Mouse (Mus musculus): Measurements from ENCODE around the gene Btf3. TPM values are rescaled to one million over a fixed set of nuclear protein-coding genes. Genes with fewer than 3 reads are reported as not detected.

Gene Btf3
- polyA plus RNA-seq, 1 experiment from 2014 or later = 708 TPM

DNA sequence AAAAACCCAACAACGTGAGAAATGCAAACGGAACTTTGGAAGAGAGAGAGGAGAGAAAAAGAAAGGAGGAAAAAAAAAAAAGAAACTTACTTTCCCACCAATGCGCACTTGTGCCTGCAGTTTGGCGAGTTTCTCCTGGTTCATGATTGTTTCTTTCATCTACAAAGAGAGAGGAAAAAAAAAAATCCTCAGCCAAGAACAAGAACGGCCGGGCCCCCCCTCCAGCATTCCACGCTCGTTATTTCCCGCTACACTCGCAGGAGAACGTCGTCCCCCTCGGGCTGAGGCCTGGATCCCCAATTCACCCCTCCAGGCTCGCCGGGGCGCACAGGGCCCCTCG is 696 bp downstream of the Btf3 start:
- H3K9me3 ChIP-seq (ENCODE audit: control insufficient read depth, low read length) = no peaks in the 10 kb centered on the region
- no peak for ATAC-seq (replicated peaks; ENCODE audit: low FRiP score, low TSS enrichment, low read depth)
- H3K9ac ChIP-seq (ENCODE audit: low read length) = peak overlapping the region; percentile 97
- no peaks in the 10 kb centered on the region for H3K27me3 ChIP-seq (replicated peaks; ENCODE audit: control insufficient read depth, insufficient read depth, low read length)
- peak overlapping the region; percentile 93 for H3K4me3 ChIP-seq (ENCODE audit: low read depth, low read length)
- peaks cover 35% of the 10 kb centered on the region for H3K36me3 ChIP-seq (ENCODE audit: control insufficient read depth, insufficient read depth, low read length)
- 1% methylated on average over 16 of the region's 17 CpGs for WGBS
- peak overlapping the region; percentile 91 for H3K27ac ChIP-seq (ENCODE audit: low read depth)
- peaks cover 11% of the 10 kb centered on the region for H3K4me1 ChIP-seq (replicated peaks; ENCODE audit: control insufficient read depth, insufficient read depth, low read length)
- H3K4me2 ChIP-seq (ENCODE audit: low read length) = peak overlapping the region; percentile 87
- no peak for DNase-seq (ENCODE audit: low spot score)

DNA sequence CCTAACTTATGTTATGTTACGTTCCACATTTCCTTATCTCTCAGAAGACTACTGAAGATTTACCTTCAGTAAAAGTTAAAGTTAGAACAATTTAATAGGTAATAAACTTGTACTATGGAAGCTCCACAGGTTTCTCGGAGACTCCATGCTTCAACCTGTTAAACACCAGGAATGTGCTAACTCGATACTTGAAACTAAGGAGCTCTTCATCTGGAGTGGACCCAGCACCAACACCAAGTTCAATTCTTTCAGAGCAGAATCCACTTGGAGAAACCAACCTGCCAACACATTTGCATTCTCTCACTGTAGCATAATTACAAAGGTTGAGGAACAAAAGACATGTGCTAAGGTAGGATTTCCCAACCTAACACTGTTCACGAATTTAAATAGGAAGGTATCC is 1.7 kb downstream of the Btf3 start:
- 74% methylated on average over 4 of the region's 4 CpGs for WGBS
- Histone ChIP-seq H3K4me3 (ENCODE audit: low read depth, low read length) (peak overlapping the region; percentile 93; the same call in 1 of the 2 replicates), H3K4me2 (ENCODE audit: low read length) (peak overlapping the region; percentile 87), H3K4me1 (replicated peaks; ENCODE audit: control insufficient read depth, insufficient read depth, low read length) (peaks cover 11% of the 10 kb centered on the region), H3K27me3 (replicated peaks; ENCODE audit: control insufficient read depth, insufficient read depth, low read length) (no peaks in the 10 kb centered on the region), H3K27ac (ENCODE audit: low read depth) (no peak overlapping the region), H3K9ac (ENCODE audit: low read length) (no peak overlapping the region), H3K9me3 (ENCODE audit: control insufficient read depth, low read length) (no peaks in the 10 kb centered on the region), H3K36me3 (ENCODE audit: control insufficient read depth, insufficient read depth, low read length) (peaks cover 45% of the 10 kb centered on the region)
- ATAC-seq (replicated peaks; ENCODE audit: low FRiP score, low TSS enrichment, low read depth) = no peak
- no peak for DNase-seq (ENCODE audit: low spot score)

DNA sequence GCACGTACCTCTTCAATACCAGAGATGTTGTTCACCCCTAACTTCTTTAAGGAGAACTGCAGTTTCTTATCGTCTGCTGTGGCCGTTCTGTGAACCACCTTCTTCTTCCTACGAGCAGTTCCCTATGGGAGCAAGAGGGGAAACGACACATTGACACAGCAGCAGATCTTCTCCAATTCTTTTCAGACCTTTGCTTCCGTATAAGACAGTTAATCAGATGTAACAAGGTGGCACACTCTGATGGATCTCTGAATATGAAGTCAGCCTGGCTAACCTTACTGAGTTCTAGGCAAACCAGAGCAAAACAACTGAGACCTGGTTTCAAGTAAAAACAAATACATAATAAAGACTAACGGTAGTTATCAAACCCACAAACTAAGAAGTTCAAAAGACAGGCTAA is 3.2 kb downstream of the Btf3 start:
- Histone ChIP-seq H3K4me3 (ENCODE audit: low read depth, low read length) (no peak overlapping the region), H3K27me3 (replicated peaks; ENCODE audit: control insufficient read depth, insufficient read depth, low read length) (no peaks in the 10 kb centered on the region), H3K9me3 (ENCODE audit: control insufficient read depth, low read length) (no peaks in the 10 kb centered on the region), H3K36me3 (ENCODE audit: control insufficient read depth, insufficient read depth, low read length) (peaks cover 59% of the 10 kb centered on the region), H3K27ac (ENCODE audit: low read depth) (no peak overlapping the region), H3K4me1 (replicated peaks; ENCODE audit: control insufficient read depth, insufficient read depth, low read length) (peaks cover 11% of the 10 kb centered on the region), H3K9ac (ENCODE audit: low read length) (no peak overlapping the region), H3K4me2 (ENCODE audit: low read length) (no peak overlapping the region)
- WGBS = 73% methylated on average over 7 of the region's 7 CpGs
- no peak for ATAC-seq (replicated peaks; ENCODE audit: low FRiP score, low TSS enrichment, low read depth)
- DNase-seq (ENCODE audit: low spot score) = no peak

GRCm38 (mm10) chr13:98311597-98311996 is 5.2 kb downstream of the Btf3 start:
- H3K27ac ChIP-seq (ENCODE audit: low read depth) = no peak overlapping the region
- ATAC-seq (replicated peaks; ENCODE audit: low FRiP score, low TSS enrichment, low read depth) (no peak), DNase-seq (ENCODE audit: low spot score) (no peak)
- H3K4me1 ChIP-seq (replicated peaks; ENCODE audit: control insufficient read depth, insufficient read depth, low read length) = peaks cover 23% of the 10 kb centered on the region
- H3K36me3 ChIP-seq (ENCODE audit: control insufficient read depth, insufficient read depth, low read length) = peaks cover 66% of the 10 kb centered on the region
- 87% methylated on average over 5 of the region's 5 CpGs for WGBS
- no peak overlapping the region for H3K9ac ChIP-seq (ENCODE audit: low read length)
- H3K4me3 ChIP-seq (ENCODE audit: low read depth, low read length) = no peak overlapping the region
- no peak overlapping the region for H3K4me2 ChIP-seq (ENCODE audit: low read length)
- no peaks in the 10 kb centered on the region for H3K27me3 ChIP-seq (replicated peaks; ENCODE audit: control insufficient read depth, insufficient read depth, low read length)
- no peaks in the 10 kb centered on the region for H3K9me3 ChIP-seq (ENCODE audit: control insufficient read depth, low read length)

DNA sequence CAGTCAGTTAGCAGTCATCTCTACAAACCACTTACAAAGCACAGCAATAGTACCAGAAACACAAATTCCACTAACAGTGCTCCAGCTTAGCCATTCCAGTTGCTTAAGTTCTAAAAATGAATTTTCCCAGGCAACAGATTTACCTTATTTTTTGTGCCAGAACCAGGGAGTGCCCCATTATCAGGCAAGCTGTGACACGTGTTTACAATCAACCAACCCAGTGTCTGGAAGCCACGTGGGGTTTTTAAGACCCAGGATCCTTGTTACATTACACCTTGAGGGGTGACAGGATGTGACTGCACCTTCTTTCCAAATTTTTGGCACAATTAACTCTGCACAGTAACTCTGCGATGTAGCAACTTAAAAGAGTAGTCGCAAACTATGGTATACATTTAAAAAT is 8.1 kb downstream of the Btf3 start:
- Histone ChIP-seq H3K9me3 (ENCODE audit: control insufficient read depth, low read length) (no peaks in the 10 kb centered on the region), H3K27me3 (replicated peaks; ENCODE audit: control insufficient read depth, insufficient read depth, low read length) (no peaks in the 10 kb centered on the region), H3K36me3 (ENCODE audit: control insufficient read depth, insufficient read depth, low read length) (peaks cover 58% of the 10 kb centered on the region), H3K27ac (ENCODE audit: low read depth) (no peak overlapping the region), H3K9ac (ENCODE audit: low read length) (no peak overlapping the region), H3K4me2 (ENCODE audit: low read length) (no peak overlapping the region), H3K4me1 (replicated peaks; ENCODE audit: control insufficient read depth, insufficient read depth, low read length) (peaks cover 13% of the 10 kb centered on the region), H3K4me3 (ENCODE audit: low read depth, low read length) (no peak overlapping the region)
- WGBS = 78% methylated on average over 4 of the region's 4 CpGs
- no peak for ATAC-seq (replicated peaks; ENCODE audit: low FRiP score, low TSS enrichment, low read depth)
- DNase-seq (ENCODE audit: low spot score) = no peak

DNA sequence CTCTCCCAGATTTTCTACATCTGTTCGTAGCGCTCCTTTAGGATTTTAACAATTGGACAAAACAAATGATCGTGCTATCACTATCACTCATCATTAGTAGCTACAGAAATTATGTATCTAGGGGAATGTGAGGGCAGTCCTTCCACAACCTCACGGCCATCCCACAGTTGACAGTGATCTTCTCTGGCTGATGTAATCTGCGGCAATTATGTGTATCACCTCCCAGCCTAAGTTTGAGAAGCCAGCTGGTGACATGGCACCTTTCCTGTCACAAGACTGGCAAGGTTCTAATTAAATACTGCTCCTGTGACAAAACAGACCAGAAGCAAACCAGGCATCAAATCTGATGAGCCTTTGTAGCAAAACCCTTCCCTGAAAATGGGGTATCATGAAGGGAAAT is 8.8 kb downstream of the Btf3 start:
- peaks cover 51% of the 10 kb centered on the region for H3K36me3 ChIP-seq (ENCODE audit: control insufficient read depth, insufficient read depth, low read length)
- no peak overlapping the region for H3K4me3 ChIP-seq (ENCODE audit: low read depth, low read length)
- no peaks in the 10 kb centered on the region for H3K9me3 ChIP-seq (ENCODE audit: control insufficient read depth, low read length)
- no peak overlapping the region for H3K27ac ChIP-seq (ENCODE audit: low read depth)
- no peak overlapping the region for H3K9ac ChIP-seq (ENCODE audit: low read length)
- 72% methylated on average over 5 of the region's 5 CpGs for WGBS
- no peaks in the 10 kb centered on the region for H3K27me3 ChIP-seq (replicated peaks; ENCODE audit: control insufficient read depth, insufficient read depth, low read length)
- no peak for ATAC-seq (replicated peaks; ENCODE audit: low FRiP score, low TSS enrichment, low read depth)
- DNase-seq (ENCODE audit: low spot score) = no peak
- no peak overlapping the region for H3K4me2 ChIP-seq (ENCODE audit: low read length)
- H3K4me1 ChIP-seq (replicated peaks; ENCODE audit: control insufficient read depth, insufficient read depth, low read length) = peaks cover 13% of the 10 kb centered on the region

DNA sequence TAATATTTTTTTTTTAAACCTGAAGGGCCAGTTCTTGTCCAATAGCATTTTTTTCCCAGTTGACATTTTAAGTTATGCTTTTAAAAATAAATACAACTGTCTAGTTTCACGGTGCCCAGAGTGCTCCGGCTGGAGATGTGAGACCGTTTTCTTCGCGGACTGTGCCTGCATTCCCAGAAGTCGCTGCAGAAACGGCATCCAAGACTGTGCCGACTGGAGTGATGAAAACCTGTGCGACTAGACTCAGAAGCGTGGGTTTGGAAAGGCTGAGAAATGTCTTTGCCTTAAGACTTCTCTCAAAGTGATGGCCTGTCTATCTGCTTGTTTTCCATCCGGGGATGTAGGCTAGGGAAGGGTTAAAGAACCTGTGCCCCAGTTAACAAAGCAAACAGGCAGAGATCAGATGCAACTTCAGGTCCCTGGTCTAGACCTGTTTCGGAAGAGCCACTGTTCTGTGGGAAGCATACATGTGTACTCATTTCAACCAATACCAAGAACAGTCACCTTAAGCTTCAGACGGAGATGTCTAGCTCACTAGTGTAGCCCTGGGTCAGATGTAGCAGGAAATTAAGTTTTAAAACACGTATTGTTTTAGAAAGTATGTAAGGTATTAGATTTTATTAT is 9.8 kb downstream of the Btf3 start:
- H3K4me2 ChIP-seq (ENCODE audit: low read length) = peak overlapping the region; percentile 15; the same call in 1 of the 2 replicates
- 31% methylated on average over 14 of the region's 14 CpGs for WGBS
- no peak for DNase-seq (ENCODE audit: low spot score)
- H3K4me1 ChIP-seq (replicated peaks; ENCODE audit: control insufficient read depth, insufficient read depth, low read length) = peaks cover 13% of the 10 kb centered on the region
- peaks cover 40% of the 10 kb centered on the region for H3K36me3 ChIP-seq (ENCODE audit: control insufficient read depth, insufficient read depth, low read length)
- no peaks in the 10 kb centered on the region for H3K9me3 ChIP-seq (ENCODE audit: control insufficient read depth, low read length)
- no peak overlapping the region for H3K9ac ChIP-seq (ENCODE audit: low read length)
- no peak overlapping the region for H3K4me3 ChIP-seq (ENCODE audit: low read depth, low read length)
- no peak for ATAC-seq (replicated peaks; ENCODE audit: low FRiP score, low TSS enrichment, low read depth)
- peak overlapping the region; percentile 34; the same call in 1 of the 2 replicates for H3K27ac ChIP-seq (ENCODE audit: low read depth)
- no peaks in the 10 kb centered on the region for H3K27me3 ChIP-seq (replicated peaks; ENCODE audit: control insufficient read depth, insufficient read depth, low read length)

- ATAC-seq (replicated peaks; ENCODE audit: low FRiP score, low TSS enrichment, low read depth) (no peak), DNase-seq (ENCODE audit: low spot score) (no peak)
- 35% methylated on average over 5 of the region's 5 CpGs for WGBS
- H3K4me1 ChIP-seq (replicated peaks; ENCODE audit: control insufficient read depth, insufficient read depth, low read length) = peaks cover 13% of the 10 kb centered on the region
- peak overlapping the region; percentile 34; the same call in 1 of the 2 replicates for H3K27ac ChIP-seq (ENCODE audit: low read depth)
- no peaks in the 10 kb centered on the region for H3K27me3 ChIP-seq (replicated peaks; ENCODE audit: control insufficient read depth, insufficient read depth, low read length)
- H3K4me2 ChIP-seq (ENCODE audit: low read length) = 0 out of 2 replicates have a peak overlapping the region, but pooled peaks have one; percentile 15
- H3K9me3 ChIP-seq (ENCODE audit: control insufficient read depth, low read length) = no peaks in the 10 kb centered on the region
- no peak overlapping the region for H3K4me3 ChIP-seq (ENCODE audit: low read depth, low read length)
- H3K36me3 ChIP-seq (ENCODE audit: control insufficient read depth, insufficient read depth, low read length) = peaks cover 35% of the 10 kb centered on the region
- H3K9ac ChIP-seq (ENCODE audit: low read length) = no peak overlapping the region
Measured at GRCm38 (mm10) chr13:98306393-98306792, 10.4 kb downstream of the Btf3 start.

- peaks cover 13% of the 10 kb centered on the region for H3K4me1 ChIP-seq (replicated peaks; ENCODE audit: control insufficient read depth, insufficient read depth, low read length)
- ATAC-seq (replicated peaks; ENCODE audit: low FRiP score, low TSS enrichment, low read depth) (no peak), DNase-seq (ENCODE audit: low spot score) (no peak)
- WGBS = 93% methylated on average over 9 of the region's 9 CpGs
- no peak overlapping the region for H3K9ac ChIP-seq (ENCODE audit: low read length)
- no peak overlapping the region for H3K27ac ChIP-seq (ENCODE audit: low read depth)
- no peaks in the 10 kb centered on the region for H3K27me3 ChIP-seq (replicated peaks; ENCODE audit: control insufficient read depth, insufficient read depth, low read length)
- H3K9me3 ChIP-seq (ENCODE audit: control insufficient read depth, low read length) = no peaks in the 10 kb centered on the region
- peaks cover 23% of the 10 kb centered on the region for H3K36me3 ChIP-seq (ENCODE audit: control insufficient read depth, insufficient read depth, low read length)
- no peak overlapping the region for H3K4me2 ChIP-seq (ENCODE audit: low read length)
- H3K4me3 ChIP-seq (ENCODE audit: low read depth, low read length) = no peak overlapping the region
Measured at GRCm38 (mm10) chr13:98305257-98305656, 11.5 kb downstream of the Btf3 start.

Data from intestine, embryonic 14.5 days (tissue).